Mouse (Mus musculus): ENCODE measurements around the gene Tufm. TPM values are rescaled to one million over a fixed set of nuclear protein-coding genes. Genes with fewer than 3 reads are reported as not detected.

Tufm gene
- polyA plus RNA-seq, 1 experiment from 2014 or later, result 167 TPM

DNA sequence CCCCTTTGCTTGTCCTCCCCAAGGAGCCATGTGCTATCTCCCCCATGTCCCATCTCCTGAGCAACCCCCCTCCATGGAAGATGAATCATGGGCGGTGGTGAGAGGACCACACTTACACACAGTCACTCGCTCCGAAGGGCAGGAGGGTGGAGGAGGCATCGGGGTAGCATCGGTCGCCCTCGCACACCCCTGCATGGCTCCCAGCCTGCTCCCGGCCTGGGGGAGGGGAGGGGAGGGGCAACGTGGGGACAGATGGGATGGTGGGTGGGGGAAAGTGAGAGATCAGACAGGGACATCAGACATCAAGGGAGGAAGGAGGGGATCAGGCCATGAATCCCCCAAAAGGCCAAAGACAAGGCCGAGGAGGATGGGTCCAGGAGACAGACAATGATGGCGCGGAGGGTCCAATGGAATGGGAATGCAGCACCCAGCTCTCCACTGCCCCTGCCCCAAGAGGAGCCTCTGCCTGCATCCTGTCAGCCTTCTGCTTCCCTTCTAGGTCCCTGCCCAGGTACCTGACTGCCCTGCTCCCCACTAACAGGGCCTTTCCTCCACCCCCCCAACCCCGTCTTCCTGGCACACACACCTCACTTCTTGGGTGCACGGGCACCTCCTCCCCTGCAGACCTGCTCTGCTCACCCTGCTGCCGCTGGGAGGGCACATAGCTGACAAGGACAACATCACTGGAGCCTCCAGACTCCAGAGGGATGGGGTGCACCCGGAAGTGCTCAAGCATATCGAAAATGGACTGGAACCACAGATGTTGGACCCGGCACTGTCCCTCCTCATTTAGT is 19.1 kb upstream of the Tufm start:
- H3K27ac ChIP-seq (ENCODE audit: low read depth, low read length), result no peak overlapping the region
- H3K36me3 ChIP-seq (ENCODE audit: control insufficient read depth, insufficient read depth, low read length), result peaks cover 24% of the 10 kb centered on the region
- no peaks in the 10 kb centered on the region for H3K4me1 ChIP-seq (ENCODE audit: control insufficient read depth, insufficient read depth, low read length)
- H3K4me3 ChIP-seq (ENCODE audit: low read depth, low read length), result no peak overlapping the region
- H3K27me3 ChIP-seq (ENCODE audit: control insufficient read depth, insufficient read depth, low read length), result no peaks in the 10 kb centered on the region
- H3K4me2 ChIP-seq (ENCODE audit: low read depth), result no peak overlapping the region
- no peaks in the 10 kb centered on the region for H3K9me3 ChIP-seq (ENCODE audit: control insufficient read depth, low read length)
- ATAC-seq (ENCODE audit: insufficient read depth, low FRiP score, low TSS enrichment), result no peak
- no peak overlapping the region for H3K9ac ChIP-seq (ENCODE audit: low read length)
- no peak for DNase-seq (ENCODE audit: low spot score)
- WGBS, result 90% methylated on average over 18 of the region's 18 CpGs

DNA sequence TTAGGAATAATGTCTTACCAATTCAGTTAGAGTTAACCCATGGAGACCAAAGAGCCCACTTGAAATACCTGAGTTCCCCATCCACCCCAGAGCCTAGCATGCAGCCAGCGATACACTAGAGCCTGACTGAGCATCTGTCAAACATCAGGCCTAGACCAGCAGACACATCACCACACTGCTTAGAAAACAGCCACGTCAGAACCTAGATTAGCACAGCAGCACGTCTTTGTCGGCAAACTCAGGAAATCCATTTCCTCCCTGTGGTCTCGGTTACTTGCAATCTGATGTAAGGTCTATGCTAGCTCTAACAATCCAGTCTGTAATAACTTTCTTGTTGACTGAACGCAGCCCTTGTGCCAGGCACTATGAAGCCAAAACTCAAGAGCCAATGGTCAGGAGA is 17.1 kb upstream of the Tufm start:
- Histone ChIP-seq H3K9me3 (ENCODE audit: control insufficient read depth, low read length) (no peaks in the 10 kb centered on the region), H3K27me3 (ENCODE audit: control insufficient read depth, insufficient read depth, low read length) (no peaks in the 10 kb centered on the region), H3K27ac (ENCODE audit: low read depth, low read length) (no peak overlapping the region), H3K36me3 (ENCODE audit: control insufficient read depth, insufficient read depth, low read length) (peaks cover 24% of the 10 kb centered on the region), H3K4me2 (ENCODE audit: low read depth) (no peak overlapping the region), H3K9ac (ENCODE audit: low read length) (no peak overlapping the region), H3K4me3 (ENCODE audit: low read depth, low read length) (no peak overlapping the region), H3K4me1 (ENCODE audit: control insufficient read depth, insufficient read depth, low read length) (peaks cover 9% of the 10 kb centered on the region)
- no peak for DNase-seq (ENCODE audit: low spot score)
- WGBS, result 92% methylated on average over 6 of the region's 6 CpGs
- no peak for ATAC-seq (ENCODE audit: insufficient read depth, low FRiP score, low TSS enrichment)

DNA sequence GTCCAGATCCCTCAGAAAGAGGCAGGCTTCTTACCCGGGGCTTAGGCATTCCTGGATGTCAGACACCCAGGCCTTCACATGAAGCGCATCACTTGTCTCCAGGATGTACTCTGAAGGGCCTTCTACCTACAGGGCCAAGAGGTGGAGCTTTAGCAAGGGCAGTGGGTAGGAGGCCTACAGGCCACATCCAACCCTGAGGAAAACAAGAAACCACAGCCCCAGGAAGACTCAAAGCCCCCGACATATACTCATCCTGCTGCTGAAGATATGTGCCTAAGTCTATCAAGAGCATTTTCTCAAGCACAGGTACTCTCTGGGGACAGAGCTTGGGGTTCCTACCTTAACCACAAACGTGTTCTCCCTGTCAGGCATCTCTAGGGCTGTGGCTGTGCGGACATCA is 15.8 kb upstream of the Tufm start:
- no peak overlapping the region for H3K9ac ChIP-seq (ENCODE audit: low read length)
- H3K27ac ChIP-seq (ENCODE audit: low read depth, low read length), result no peak overlapping the region
- no peaks in the 10 kb centered on the region for H3K27me3 ChIP-seq (ENCODE audit: control insufficient read depth, insufficient read depth, low read length)
- no peak overlapping the region for H3K4me3 ChIP-seq (ENCODE audit: low read depth, low read length)
- H3K4me2 ChIP-seq (ENCODE audit: low read depth), result no peak overlapping the region
- peaks cover 24% of the 10 kb centered on the region for H3K36me3 ChIP-seq (ENCODE audit: control insufficient read depth, insufficient read depth, low read length)
- H3K9me3 ChIP-seq (ENCODE audit: control insufficient read depth, low read length), result no peaks in the 10 kb centered on the region
- ATAC-seq (ENCODE audit: insufficient read depth, low FRiP score, low TSS enrichment) (no peak), DNase-seq (ENCODE audit: low spot score) (no peak)
- WGBS, result 87% methylated on average over 5 of the region's 5 CpGs
- peaks cover 13% of the 10 kb centered on the region for H3K4me1 ChIP-seq (ENCODE audit: control insufficient read depth, insufficient read depth, low read length)

DNA sequence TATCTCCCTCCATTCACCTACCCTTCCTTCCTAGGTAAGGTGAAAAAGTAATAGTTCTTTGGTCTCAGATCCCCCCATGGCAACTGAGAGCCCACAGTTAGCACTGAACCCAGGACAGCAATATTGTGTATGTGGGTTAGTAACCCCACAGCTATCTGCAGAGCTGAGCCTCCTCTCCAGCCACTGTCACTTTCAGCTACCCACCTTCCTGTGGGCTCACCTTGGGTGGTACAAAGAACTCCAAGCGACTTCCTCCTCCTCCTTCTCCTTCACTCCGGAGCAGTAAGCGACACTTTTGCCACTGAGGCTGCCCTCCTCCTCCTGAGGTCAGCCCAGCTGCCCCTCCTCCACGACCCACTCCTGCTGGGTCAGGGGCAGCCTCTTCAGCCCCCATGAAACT is 15.3 kb upstream of the Tufm start:
- WGBS, result 86% methylated on average over 4 of the region's 4 CpGs
- H3K36me3 ChIP-seq (ENCODE audit: control insufficient read depth, insufficient read depth, low read length), result peaks cover 24% of the 10 kb centered on the region

DNA sequence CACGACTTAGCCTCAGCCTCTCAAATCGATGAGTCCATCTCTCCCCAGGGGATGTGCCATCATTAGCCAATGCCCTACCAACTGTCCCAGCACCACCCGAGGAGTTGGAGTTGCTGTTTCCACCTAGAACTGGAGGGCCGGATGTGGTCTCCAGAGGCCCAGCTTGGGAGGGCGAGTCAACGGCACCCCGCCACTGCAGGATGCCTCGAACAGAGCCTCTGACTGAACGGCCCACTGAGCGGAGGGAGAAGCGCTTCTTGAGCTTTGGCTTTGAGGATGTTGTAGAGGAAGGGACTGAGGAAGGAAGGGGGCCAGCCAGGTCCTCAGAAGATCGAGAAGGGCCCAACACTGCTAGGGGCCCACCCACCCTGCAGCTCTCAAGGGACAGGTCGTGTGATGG is 14.9 kb upstream of the Tufm start:
- H3K4me1 ChIP-seq (ENCODE audit: control insufficient read depth, insufficient read depth, low read length), result peaks cover 13% of the 10 kb centered on the region
- no peak overlapping the region for H3K4me2 ChIP-seq (ENCODE audit: low read depth)
- H3K36me3 ChIP-seq (ENCODE audit: control insufficient read depth, insufficient read depth, low read length), result peaks cover 24% of the 10 kb centered on the region
- ATAC-seq (ENCODE audit: insufficient read depth, low FRiP score, low TSS enrichment) (no peak), DNase-seq (ENCODE audit: low spot score) (no peak)
- 92% methylated on average over 13 of the region's 13 CpGs for WGBS
- no peaks in the 10 kb centered on the region for H3K9me3 ChIP-seq (ENCODE audit: control insufficient read depth, low read length)
- no peak overlapping the region for H3K4me3 ChIP-seq (ENCODE audit: low read depth, low read length)
- H3K27me3 ChIP-seq (ENCODE audit: control insufficient read depth, insufficient read depth, low read length), result no peaks in the 10 kb centered on the region
- no peak overlapping the region for H3K9ac ChIP-seq (ENCODE audit: low read length)
- no peak overlapping the region for H3K27ac ChIP-seq (ENCODE audit: low read depth, low read length)

More for the DNA sequence above, 15.3 kb upstream of the Tufm start:
- no peak overlapping the region for H3K4me2 ChIP-seq (ENCODE audit: low read depth)
- no peak overlapping the region for H3K27ac ChIP-seq (ENCODE audit: low read depth, low read length)
- H3K9me3 ChIP-seq (ENCODE audit: control insufficient read depth, low read length), result no peaks in the 10 kb centered on the region
- H3K27me3 ChIP-seq (ENCODE audit: control insufficient read depth, insufficient read depth, low read length), result no peaks in the 10 kb centered on the region
- peaks cover 13% of the 10 kb centered on the region for H3K4me1 ChIP-seq (ENCODE audit: control insufficient read depth, insufficient read depth, low read length)
- H3K9ac ChIP-seq (ENCODE audit: low read length), result no peak overlapping the region
- DNase-seq (ENCODE audit: low spot score) (no peak), ATAC-seq (ENCODE audit: insufficient read depth, low FRiP score, low TSS enrichment) (no peak)
- no peak overlapping the region for H3K4me3 ChIP-seq (ENCODE audit: low read depth, low read length)

DNA sequence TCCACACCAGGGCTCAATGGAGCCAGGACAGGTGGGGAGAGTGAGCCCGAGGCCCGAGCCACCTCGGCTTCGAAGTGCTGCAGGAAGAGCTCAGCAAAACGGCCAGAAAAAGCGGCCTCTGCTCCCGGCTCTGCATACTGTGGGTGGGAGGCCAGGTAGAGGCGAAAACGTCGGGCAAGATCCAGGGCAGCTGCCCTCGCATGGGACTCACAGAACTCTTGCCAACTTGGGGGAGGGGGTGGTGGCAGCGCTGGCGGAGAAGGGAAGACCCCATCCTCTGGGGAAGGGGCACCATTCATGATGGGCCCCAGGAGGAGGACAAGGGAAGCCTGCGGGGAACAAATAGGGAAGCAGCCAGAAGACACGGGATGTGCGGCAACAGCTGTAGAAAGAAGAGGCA is 14.4 kb upstream of the Tufm start:
- ATAC-seq (ENCODE audit: insufficient read depth, low FRiP score, low TSS enrichment), result no peak
- no peak for DNase-seq (ENCODE audit: low spot score)
- H3K36me3 ChIP-seq (ENCODE audit: control insufficient read depth, insufficient read depth, low read length), result peaks cover 20% of the 10 kb centered on the region
- peaks cover 13% of the 10 kb centered on the region for H3K4me1 ChIP-seq (ENCODE audit: control insufficient read depth, insufficient read depth, low read length)
- H3K27me3 ChIP-seq (ENCODE audit: control insufficient read depth, insufficient read depth, low read length), result no peaks in the 10 kb centered on the region
- H3K4me2 ChIP-seq (ENCODE audit: low read depth), result no peak overlapping the region
- H3K27ac ChIP-seq (ENCODE audit: low read depth, low read length), result no peak overlapping the region
- WGBS, result 99% methylated on average over 16 of the region's 16 CpGs
- H3K9me3 ChIP-seq (ENCODE audit: control insufficient read depth, low read length), result no peaks in the 10 kb centered on the region
- no peak overlapping the region for H3K9ac ChIP-seq (ENCODE audit: low read length)
- no peak overlapping the region for H3K4me3 ChIP-seq (ENCODE audit: low read depth, low read length)

DNA sequence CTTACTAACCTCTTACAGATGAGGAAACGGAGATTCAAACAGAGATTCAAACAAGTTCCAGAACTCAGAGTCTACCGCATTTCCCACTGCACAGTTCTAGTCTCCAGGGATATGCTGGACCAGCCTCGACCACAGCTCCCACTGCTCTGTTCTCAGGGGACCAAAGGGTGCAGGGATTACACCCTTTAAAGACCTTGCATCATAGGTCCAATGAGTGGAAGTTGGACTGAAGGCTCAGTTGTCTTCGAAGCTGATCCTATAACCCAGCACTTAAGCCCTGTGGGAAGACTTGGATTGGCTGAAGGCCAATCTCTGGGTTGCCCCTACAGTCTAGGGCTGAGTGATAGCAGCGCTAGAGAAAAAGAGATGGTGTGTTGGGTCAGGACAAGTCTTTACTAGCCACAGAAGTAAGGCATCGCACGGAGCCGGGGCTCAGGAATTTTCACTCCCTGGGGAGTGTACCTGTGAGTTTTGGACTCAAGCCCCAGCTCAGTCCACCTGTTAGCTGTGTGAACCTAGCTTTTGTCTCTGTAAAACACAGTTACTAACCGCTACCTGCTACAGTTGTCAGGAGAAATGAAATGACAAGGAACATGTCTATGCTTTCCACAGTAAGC is 13.6 kb upstream of the Tufm start:
- Histone ChIP-seq H3K36me3 (ENCODE audit: control insufficient read depth, insufficient read depth, low read length) (peaks cover 18% of the 10 kb centered on the region), H3K4me2 (ENCODE audit: low read depth) (peak overlapping the region; percentile 94), H3K9me3 (ENCODE audit: control insufficient read depth, low read length) (no peaks in the 10 kb centered on the region), H3K4me3 (ENCODE audit: low read depth, low read length) (peak overlapping the region; percentile 95), H3K4me1 (ENCODE audit: control insufficient read depth, insufficient read depth, low read length) (peaks cover 13% of the 10 kb centered on the region), H3K27ac (ENCODE audit: low read depth, low read length) (no peak overlapping the region), H3K27me3 (ENCODE audit: control insufficient read depth, insufficient read depth, low read length) (no peaks in the 10 kb centered on the region), H3K9ac (ENCODE audit: low read length) (peak overlapping the region; percentile 94)
- ATAC-seq (ENCODE audit: insufficient read depth, low FRiP score, low TSS enrichment) (no peak), DNase-seq (ENCODE audit: low spot score) (no peak)
- WGBS, result 94% methylated on average over 9 of the region's 9 CpGs

DNA sequence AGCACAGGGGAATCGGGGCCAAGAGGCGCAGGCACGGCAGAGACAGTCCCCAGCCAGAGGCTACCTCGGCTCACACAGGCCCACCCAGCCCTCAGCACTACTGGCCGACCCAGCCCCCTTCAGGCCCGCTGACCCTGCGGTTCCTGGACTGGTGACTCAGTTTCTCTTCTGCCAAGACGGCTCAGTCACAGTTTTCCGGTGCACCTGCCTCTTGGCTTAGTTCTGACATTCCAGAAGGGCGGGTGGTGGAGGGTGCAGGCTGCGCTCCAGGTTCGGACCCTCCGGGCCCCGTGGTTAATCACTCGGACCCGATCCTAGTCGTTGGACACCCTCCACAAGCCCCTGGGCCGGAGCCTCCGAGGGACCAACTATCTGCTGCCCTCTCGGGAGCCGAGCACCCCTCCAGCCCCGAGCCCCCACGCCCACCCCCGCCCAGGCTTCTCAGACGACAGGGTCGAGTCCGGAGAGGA is 12.6 kb upstream of the Tufm start:
- 2% methylated on average over 26 of the region's 27 CpGs for WGBS
- Histone ChIP-seq H3K36me3 (ENCODE audit: control insufficient read depth, insufficient read depth, low read length) (peaks cover 12% of the 10 kb centered on the region), H3K4me2 (ENCODE audit: low read depth) (peak overlapping the region; percentile 94), H3K9me3 (ENCODE audit: control insufficient read depth, low read length) (no peaks in the 10 kb centered on the region), H3K27ac (ENCODE audit: low read depth, low read length) (peak overlapping the region; percentile 94), H3K27me3 (ENCODE audit: control insufficient read depth, insufficient read depth, low read length) (no peaks in the 10 kb centered on the region), H3K9ac (ENCODE audit: low read length) (peak overlapping the region; percentile 94), H3K4me1 (ENCODE audit: control insufficient read depth, insufficient read depth, low read length) (peaks cover 13% of the 10 kb centered on the region), H3K4me3 (ENCODE audit: low read depth, low read length) (peak overlapping the region; percentile 95)
- DNase-seq (ENCODE audit: low spot score), result no peak
- ATAC-seq (ENCODE audit: insufficient read depth, low FRiP score, low TSS enrichment), result peak; percentile 43
